Mouse (Mus musculus): ENCODE results near the gene Rpp25. TPM values are rescaled to one million over a fixed set of nuclear protein-coding genes. Genes with fewer than 3 reads are reported as not detected.

Gene Rpp25
- polyA plus RNA-seq, 1 experiment: 0.75 TPM

GRCm38 (mm10) chr9:57523754-57524153, 19.9 kb downstream of the Rpp25 start:
- Histone ChIP-seq H3K27ac (ENCODE audit: control insufficient read depth, insufficient read depth, low read length) (no peak overlapping the region), H3K36me3 (ENCODE audit: control insufficient read depth, insufficient read depth, low read length) (no peaks in the 10 kb centered on the region), H3K27me3 (ENCODE audit: control insufficient read depth, insufficient read depth, low read length) (no peaks in the 10 kb centered on the region), H3K4me1 (replicated peaks; ENCODE audit: control insufficient read depth, insufficient read depth, low read length) (peaks cover 9% of the 10 kb centered on the region), H3K4me3 (ENCODE audit: control insufficient read depth, insufficient read depth, low read length) (no peak overlapping the region)
- TF ChIP-seq CTCF (IDR thresholded peaks at IDR 0.05; ENCODE audit: borderline replicate concordance, control insufficient read depth, extremely low read depth, insufficient read depth, low read length, poor library complexity) (no peak), POLR2A (IDR thresholded peaks at IDR 0.05; ENCODE audit: control insufficient read depth, extremely low read depth, insufficient read depth, low read length, poor library complexity) (no peak)
- WGBS: 56% methylated on average over 1 of the region's 1 CpGs
- DNase-seq: no peak

- TF ChIP-seq POLR2A (IDR thresholded peaks at IDR 0.05; ENCODE audit: control insufficient read depth, extremely low read depth, insufficient read depth, low read length, poor library complexity): no peak
- TF ChIP-seq CTCF (IDR thresholded peaks at IDR 0.05; ENCODE audit: borderline replicate concordance, control insufficient read depth, extremely low read depth, insufficient read depth, low read length, poor library complexity): no peak
- peaks cover 3% of the 10 kb centered on the region; the same call in 1 of the 2 replicates for H3K36me3 ChIP-seq (ENCODE audit: control insufficient read depth, insufficient read depth, low read length)
- no peak for DNase-seq
- H3K4me1 ChIP-seq (replicated peaks; ENCODE audit: control insufficient read depth, insufficient read depth, low read length): peaks cover 9% of the 10 kb centered on the region
- H3K27ac ChIP-seq (ENCODE audit: control insufficient read depth, insufficient read depth, low read length): no peak overlapping the region
- no peak overlapping the region for H3K4me3 ChIP-seq (ENCODE audit: control insufficient read depth, insufficient read depth, low read length)
- no peaks in the 10 kb centered on the region for H3K27me3 ChIP-seq (ENCODE audit: control insufficient read depth, insufficient read depth, low read length)
Observed at GRCm38 (mm10) chr9:57524439-57524838, 20.6 kb downstream of the Rpp25 start.

GRCm38 (mm10) chr9:57525516-57525915, 21.7 kb downstream of the Rpp25 start:
- peaks cover 9% of the 10 kb centered on the region for H3K4me1 ChIP-seq (replicated peaks; ENCODE audit: control insufficient read depth, insufficient read depth, low read length)
- no peaks in the 10 kb centered on the region for H3K27me3 ChIP-seq (ENCODE audit: control insufficient read depth, insufficient read depth, low read length)
- no peak overlapping the region for H3K27ac ChIP-seq (ENCODE audit: control insufficient read depth, insufficient read depth, low read length)
- no peak for TF ChIP-seq CTCF (IDR thresholded peaks at IDR 0.05; ENCODE audit: borderline replicate concordance, control insufficient read depth, extremely low read depth, insufficient read depth, low read length, poor library complexity)
- TF ChIP-seq POLR2A (IDR thresholded peaks at IDR 0.05; ENCODE audit: control insufficient read depth, extremely low read depth, insufficient read depth, low read length, poor library complexity): no peak
- peaks cover 4% of the 10 kb centered on the region; the same call in 1 of the 2 replicates for H3K36me3 ChIP-seq (ENCODE audit: control insufficient read depth, insufficient read depth, low read length)
- 56% methylated on average over 2 of the region's 2 CpGs for WGBS
- DNase-seq: no peak
- no peak overlapping the region for H3K4me3 ChIP-seq (ENCODE audit: control insufficient read depth, insufficient read depth, low read length)

GRCm38 (mm10) chr9:57526435-57526834, 22.6 kb downstream of the Rpp25 start:
- Histone ChIP-seq H3K27me3 (ENCODE audit: control insufficient read depth, insufficient read depth, low read length) (no peaks in the 10 kb centered on the region), H3K27ac (ENCODE audit: control insufficient read depth, insufficient read depth, low read length) (no peak overlapping the region), H3K36me3 (ENCODE audit: control insufficient read depth, insufficient read depth, low read length) (peaks cover 9% of the 10 kb centered on the region), H3K4me1 (replicated peaks; ENCODE audit: control insufficient read depth, insufficient read depth, low read length) (peaks cover 9% of the 10 kb centered on the region), H3K4me3 (ENCODE audit: control insufficient read depth, insufficient read depth, low read length) (no peak overlapping the region)
- DNase-seq: no peak
- TF ChIP-seq CTCF (IDR thresholded peaks at IDR 0.05; ENCODE audit: borderline replicate concordance, control insufficient read depth, extremely low read depth, insufficient read depth, low read length, poor library complexity): no peak
- no peak for TF ChIP-seq POLR2A (IDR thresholded peaks at IDR 0.05; ENCODE audit: control insufficient read depth, extremely low read depth, insufficient read depth, low read length, poor library complexity)

- Histone ChIP-seq H3K27me3 (ENCODE audit: control insufficient read depth, insufficient read depth, low read length) (no peaks in the 10 kb centered on the region), H3K36me3 (ENCODE audit: control insufficient read depth, insufficient read depth, low read length) (peaks cover 26% of the 10 kb centered on the region), H3K27ac (ENCODE audit: control insufficient read depth, insufficient read depth, low read length) (no peak overlapping the region), H3K4me3 (ENCODE audit: control insufficient read depth, insufficient read depth, low read length) (no peak overlapping the region), H3K4me1 (replicated peaks; ENCODE audit: control insufficient read depth, insufficient read depth, low read length) (peaks cover 4% of the 10 kb centered on the region)
- no peak for DNase-seq
- TF ChIP-seq POLR2A (IDR thresholded peaks at IDR 0.05; ENCODE audit: control insufficient read depth, extremely low read depth, insufficient read depth, low read length, poor library complexity) (no peak), CTCF (IDR thresholded peaks at IDR 0.05; ENCODE audit: borderline replicate concordance, control insufficient read depth, extremely low read depth, insufficient read depth, low read length, poor library complexity) (no peak)
- WGBS: 97% methylated on average over 1 of the region's 1 CpGs
Observed at GRCm38 (mm10) chr9:57531946-57532345, 28.1 kb downstream of the Rpp25 start.

- DNase-seq: no peak
- peaks cover 17% of the 10 kb centered on the region for H3K36me3 ChIP-seq (ENCODE audit: control insufficient read depth, insufficient read depth, low read length)
- H3K4me1 ChIP-seq (replicated peaks; ENCODE audit: control insufficient read depth, insufficient read depth, low read length): peaks cover 10% of the 10 kb centered on the region
- H3K27me3 ChIP-seq (ENCODE audit: control insufficient read depth, insufficient read depth, low read length): no peaks in the 10 kb centered on the region
- H3K27ac ChIP-seq (ENCODE audit: control insufficient read depth, insufficient read depth, low read length): no peak overlapping the region
- H3K4me3 ChIP-seq (ENCODE audit: control insufficient read depth, insufficient read depth, low read length): no peak overlapping the region
- TF ChIP-seq POLR2A (IDR thresholded peaks at IDR 0.05; ENCODE audit: control insufficient read depth, extremely low read depth, insufficient read depth, low read length, poor library complexity) (no peak), CTCF (IDR thresholded peaks at IDR 0.05; ENCODE audit: borderline replicate concordance, control insufficient read depth, extremely low read depth, insufficient read depth, low read length, poor library complexity) (no peak)
- 90% methylated on average over 5 of the region's 5 CpGs for WGBS
Observed at GRCm38 (mm10) chr9:57536362-57536761, 32.5 kb downstream of the Rpp25 start.

Data from thymus, adult 2 months (tissue).